ENCODE assay signal across 16 mouse cellular contexts in the genomic region with DNA sequence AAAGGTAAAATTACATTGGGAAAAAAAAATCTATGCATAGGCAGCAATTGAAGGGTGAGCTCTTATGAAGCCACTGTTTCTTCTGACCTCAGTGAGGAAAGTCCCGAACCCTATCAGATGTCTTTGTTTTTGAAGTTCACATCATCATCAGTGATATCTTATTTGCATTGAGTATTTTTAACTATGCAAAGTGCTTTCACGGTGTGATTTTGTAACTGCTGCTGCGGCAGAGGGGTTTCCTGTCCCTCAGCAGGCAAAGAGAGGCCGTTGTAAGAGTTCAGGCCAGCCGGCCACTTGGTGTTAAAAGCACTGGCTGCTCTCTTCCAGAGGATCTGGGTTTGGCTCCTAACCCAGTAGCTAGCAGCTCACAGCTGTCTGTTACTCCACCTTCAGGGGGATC. TPM values are rescaled to one million over a fixed set of nuclear protein-coding genes. Genes with fewer than 3 reads are reported as not detected.
DNase-seq lines count a peak whose midpoint lies in the region; ATAC-seq and TF ChIP-seq lines count a peak whose summit lies in the region.
"Had no signal": no experiment of that assay in that cellular context is flagged by ENCODE, and none has a peak within 500 bp of the region (broad histone marks: within the 10 kb centered on the region; RNA-seq: fewer than 3 reads in every experiment).

No protein-coding gene starts in this region.

- no peak overlapping the region for H3K4me2 ChIP-seq in lung, postnatal 0 days (replicated peaks; ENCODE audit: low read depth, low read length)
- H3K4me2 ChIP-seq in hindbrain, embryonic 14.5 days (replicated peaks), result no peak overlapping the region
- H3K4me2 ChIP-seq: limb, embryonic 12.5 days; neural tube, embryonic 15.5 days had no signal

- H3K36me3 ChIP-seq in lung, postnatal 0 days (ENCODE audit: insufficient read depth, low read length), result no peaks in the 10 kb centered on the region
- H3K36me3 ChIP-seq in hindbrain, embryonic 14.5 days (replicated peaks; ENCODE audit: control insufficient read depth, insufficient read depth), result peaks cover 19% of the 10 kb centered on the region
- H3K36me3 ChIP-seq in hindbrain, embryonic 10.5 days, result peaks cover 23% of the 10 kb centered on the region

- no peak overlapping the region for H3K27ac ChIP-seq in lung, postnatal 0 days (ENCODE audit: low read length)
- H3K27ac ChIP-seq in hindbrain, embryonic 14.5 days, result no peak overlapping the region
- H3K27ac ChIP-seq in hindbrain, embryonic 10.5 days, result no peak overlapping the region
- H3K27ac ChIP-seq: heart, adult 2 months; limb, embryonic 12.5 days; neural tube, embryonic 15.5 days had no signal

- 48% methylated on average over 5 of the region's 5 CpGs for WGBS in lung, postnatal 0 days
- WGBS in hindbrain, embryonic 14.5 days, result 81% methylated on average over 5 of the region's 5 CpGs
- 66% methylated on average over 5 of the region's 5 CpGs for WGBS in hindbrain, embryonic 10.5 days

- DNase-seq in lung, postnatal 25 days (ENCODE audit: low spot score), result peak; percentile 32
- DNase-seq in lung, postnatal 0 days (ENCODE audit: low spot score), result no peak
- DNase-seq in spleen, postnatal 36 days (ENCODE audit: low spot score in 2 of 2), result peak; percentile 84 to 88
- DNase-seq in cerebellum, postnatal 25 days, result no peak
- DNase-seq in hindbrain, embryonic 14.5 days (ENCODE audit: low spot score), result no peak
- no peak for DNase-seq in hindbrain, embryonic 10.5 days (ENCODE audit: low spot score)
- DNase-seq: adrenal gland, adult 2 months; kidney, postnatal 25 days; right cerebral cortex, postnatal 14 days had no signal

- no peak overlapping the region for H3K9ac ChIP-seq in lung, postnatal 0 days (replicated peaks; ENCODE audit: low read depth)
- H3K9ac ChIP-seq in hindbrain, embryonic 14.5 days, result no peak overlapping the region
- H3K9ac ChIP-seq: limb, embryonic 12.5 days; neural tube, embryonic 15.5 days had no signal

- TF ChIP-seq EP300 in lung, postnatal 0 days (IDR thresholded peaks at IDR 0.05), result no peak

- H3K9me3 ChIP-seq in lung, postnatal 0 days (ENCODE audit: low read length), result no peaks in the 10 kb centered on the region
- H3K9me3 ChIP-seq in hindbrain, embryonic 14.5 days (ENCODE audit: control insufficient read depth, low read length), result no peaks in the 10 kb centered on the region
- no peaks in the 10 kb centered on the region for H3K9me3 ChIP-seq in hindbrain, embryonic 10.5 days
- H3K9me3 ChIP-seq: limb, embryonic 12.5 days; neural tube, embryonic 15.5 days had no signal

- no peak for TF ChIP-seq CTCF in lung, postnatal 0 days (IDR thresholded peaks at IDR 0.05)

- H3K4me3 ChIP-seq in lung, postnatal 0 days (ENCODE audit: low read depth, low read length), result no peak overlapping the region
- no peak overlapping the region for H3K4me3 ChIP-seq in hindbrain, embryonic 14.5 days (replicated peaks; ENCODE audit: low read length)
- no peak overlapping the region for H3K4me3 ChIP-seq in hindbrain, embryonic 10.5 days
- H3K4me3 ChIP-seq: heart, adult 2 months; limb, embryonic 12.5 days; neural tube, embryonic 15.5 days had no signal

- H3K4me1 ChIP-seq in lung, postnatal 0 days (ENCODE audit: insufficient read depth, low read depth, low read length), result no peaks in the 10 kb centered on the region
- no peaks in the 10 kb centered on the region for H3K4me1 ChIP-seq in hindbrain, embryonic 14.5 days (replicated peaks; ENCODE audit: control insufficient read depth, insufficient read depth, low read length)
- H3K4me1 ChIP-seq in hindbrain, embryonic 10.5 days (replicated peaks), result no peaks in the 10 kb centered on the region
- H3K4me1 ChIP-seq: limb, embryonic 12.5 days; neural tube, embryonic 15.5 days had no signal

- no peak for ATAC-seq in lung, postnatal 0 days
- peak; percentile 78 for ATAC-seq in activated CD4-positive, CD25-positive, alpha-beta regulatory T cell, adult 4 months
- ATAC-seq in megakaryocyte, adult 5-6 weeks (ENCODE audit: poor library complexity, severe bottlenecking), result peak; percentile 46
- no peak for ATAC-seq in hindbrain, embryonic 14.5 days (ENCODE audit: low FRiP score)
- ATAC-seq: midbrain, embryonic 16.5 days; Patski had no signal

- no peaks in the 10 kb centered on the region for H3K27me3 ChIP-seq in lung, postnatal 0 days (replicated peaks; ENCODE audit: insufficient read depth, low read length)
- H3K27me3 ChIP-seq in hindbrain, embryonic 14.5 days (ENCODE audit: control insufficient read depth, insufficient read depth, low read length), result no peaks in the 10 kb centered on the region
- no peaks in the 10 kb centered on the region for H3K27me3 ChIP-seq in hindbrain, embryonic 10.5 days (ENCODE audit: insufficient read depth, poor library complexity, severe bottlenecking)
- H3K27me3 ChIP-seq: limb, embryonic 12.5 days; neural tube, embryonic 15.5 days; Patski had no signal

RNA-seq across cellular contexts. Expression of a gene that starts 8.4 kb away (rescaled TPM):
- polyA plus RNA-seq in lung, postnatal 0 days (2015; fragmentation: Nextera tagmentation; extraction: Ambion mirVana), result 25.7 and 28.7 TPM in 2 replicates
- polyA plus RNA-seq in activated CD4-positive, CD25-positive, alpha-beta regulatory T cell, adult 4 months (2017; shearing (Covaris generic)), result 10 to 100 TPM; 67.6 to 68.1 TPM
- 122 and 151 TPM in 2 replicates for total RNA-seq in megakaryocyte, adult 5-6 weeks (2015)
- total RNA-seq in megakaryocyte, adult 5-6 weeks (2017), result 75.9 and 80.9 TPM in 2 replicates
- 39.2 and 43.0 TPM in 2 replicates for polyA plus RNA-seq in hindbrain, embryonic 14.5 days (2014; fragmentation: Nextera tagmentation; extraction: Ambion mirVana)
- polyA plus RNA-seq in hindbrain, embryonic 10.5 days (2016; fragmentation: Nextera tagmentation; extraction: Ambion mirVana), result 48.3 and 55.6 TPM in 2 replicates

RNA-seq across cellular contexts. Expression of a gene that starts 8.4 kb away (rescaled TPM):
- polyA plus RNA-seq in lung, postnatal 0 days (2015; fragmentation: Nextera tagmentation; extraction: Ambion mirVana), result 117 and 126 TPM in 2 replicates
- polyA plus RNA-seq in activated CD4-positive, CD25-positive, alpha-beta regulatory T cell, adult 4 months (2017; shearing (Covaris generic)), result 10 to 100 TPM; 50.4 to 54.0 TPM
- 189 and 218 TPM in 2 replicates for total RNA-seq in megakaryocyte, adult 5-6 weeks (2015)
- total RNA-seq in megakaryocyte, adult 5-6 weeks (2017), result 208 and 222 TPM in 2 replicates
- 64.3 and 69.8 TPM in 2 replicates for polyA plus RNA-seq in hindbrain, embryonic 14.5 days (2014; fragmentation: Nextera tagmentation; extraction: Ambion mirVana)
- 122 and 141 TPM in 2 replicates for polyA plus RNA-seq in hindbrain, embryonic 10.5 days (2016; fragmentation: Nextera tagmentation; extraction: Ambion mirVana)

RNA-seq across cellular contexts. Expression of a gene that starts 59.2 kb away (rescaled TPM):
- polyA plus RNA-seq in lung, postnatal 0 days (2015; fragmentation: Nextera tagmentation; extraction: Ambion mirVana), result 15.1 and 18.9 TPM in 2 replicates
- polyA plus RNA-seq in activated CD4-positive, CD25-positive, alpha-beta regulatory T cell, adult 4 months (2017; shearing (Covaris generic)), result 10 to 100 TPM; 27.9 to 54.8 TPM
- total RNA-seq in megakaryocyte, adult 5-6 weeks (2015), result 161 and 163 TPM in 2 replicates
- total RNA-seq in megakaryocyte, adult 5-6 weeks (2017), result 203 and 210 TPM in 2 replicates
- 34.3 and 43.7 TPM in 2 replicates for polyA plus RNA-seq in hindbrain, embryonic 14.5 days (2014; fragmentation: Nextera tagmentation; extraction: Ambion mirVana)
- 16.5 TPM in 2 replicates for polyA plus RNA-seq in hindbrain, embryonic 10.5 days (2016; fragmentation: Nextera tagmentation; extraction: Ambion mirVana)

Comparison
In these comparisons a context has a peak if more than half of its experiments do, and no peak if none do; other contexts are left out.
1. DNase-seq: peak in lung, postnatal 25 days (single experiment) and spleen, postnatal 36 days (2 of 2); none in lung, postnatal 0 days (single experiment), cerebellum, postnatal 25 days (0 of 2), hindbrain, embryonic 14.5 days (single experiment) and hindbrain, embryonic 10.5 days (single experiment).
2. ATAC-seq: peak in activated CD4-positive, CD25-positive, alpha-beta regulatory T cell, adult 4 months (single experiment) and megakaryocyte, adult 5-6 weeks (single experiment); none in lung, postnatal 0 days (single experiment) and hindbrain, embryonic 14.5 days (single experiment).